Mouse (Mus musculus) lung, embryonic 16.5 days (tissue): ENCODE data around the gene Cdh13. TPM values are rescaled to one million over a fixed set of nuclear protein-coding genes. Genes with fewer than 3 reads are reported as not detected.

ENCODE experiments used
- ATAC-seq: fragments of 200-750 bp; cut with Nextera tagmentation; 2 replicates; pipeline ENCODE4 v1.8.0; 2017; ENCODE audit warnings: low read depth, mild to moderate bottlenecking, moderate library complexity
- H3K27ac ChIP-seq: fragments of 300-500 bp; sonication (generic); 2 replicates; pipeline ENCODE4 v1.5.1; 2014; ENCODE audit warnings: mild to moderate bottlenecking, control low read depth, low read length
- H3K27me3 ChIP-seq: fragments of 300-500 bp; sonication (generic); 2 replicates; pipeline ENCODE4 v1.6.1; 2014; ENCODE audit warnings: low read depth, low read length, mixed read lengths; ENCODE audit not compliant: control insufficient read depth, insufficient read depth
- H3K36me3 ChIP-seq: fragments of 300-500 bp; sonication (generic); 2 replicates; pipeline ENCODE4 v1.6.1; 2014; ENCODE audit warnings: low read length; ENCODE audit not compliant: control insufficient read depth, insufficient read depth
- H3K4me1 ChIP-seq: fragments of 300-500 bp; sonication (generic); replicated peaks from 2 replicates; pipeline ENCODE4 v1.6.1; 2014; ENCODE audit warnings: low read length, mixed read lengths; ENCODE audit not compliant: control insufficient read depth, insufficient read depth
- H3K4me2 ChIP-seq: fragments of 300-500 bp; sonication (generic); 2 replicates; pipeline ENCODE4 v1.6.1; 2014; ENCODE audit warnings: low read depth, low read length, control low read depth
- H3K4me3 ChIP-seq: fragments of 300-500 bp; sonication (generic); 2 replicates; pipeline ENCODE4 v1.5.1; 2014; ENCODE audit warnings: mild to moderate bottlenecking, low read length, control low read depth
- H3K9ac ChIP-seq: fragments of 300-500 bp; sonication (generic); 2 replicates; pipeline ENCODE4 v1.6.1; 2014; ENCODE audit warnings: low read length, control low read depth
- H3K9me3 ChIP-seq: fragments of 300-500 bp; sonication (generic); 2 replicates; pipeline ENCODE4 v1.6.1; 2016; ENCODE audit warnings: low read length; ENCODE audit not compliant: control insufficient read depth
- WGBS: fragments of 180-500 bp; shearing (Covaris S2); extraction: QIAGEN DNeasy Blood & Tissue Kit; methylation state at CpG from one replicate; pipeline ENCODE4 v1.1.7; 2014; 5-methylcytosine and 5-hydroxymethylcytosine counted together
- polyA plus RNA-seq: library from polyadenylated mRNA; unstranded; fragments of >200 nt; fragmentation: Nextera tagmentation; extraction: Ambion mirVana; gene quantifications from 2 replicates; pipeline ENCODE4 v1.2.1, GENCODE M21; 2015

Cdh13 gene
- polyA plus RNA-seq, 1 experiment from 2014 or later: 5.8 TPM

GRCm38 (mm10) chr8:119004821-119005220, 721.3 kb downstream of the Cdh13 start:
- ATAC-seq: no peak
- Histone ChIP-seq H3K9me3 (no peaks in the 10 kb centered on the region), H3K36me3 (no peaks in the 10 kb centered on the region), H3K9ac (no peak overlapping the region), H3K4me2 (no peak overlapping the region), H3K27me3 (no peaks in the 10 kb centered on the region), H3K4me3 (no peak overlapping the region), H3K27ac (no peak overlapping the region), H3K4me1 (no peaks in the 10 kb centered on the region)
- 73% methylated on average over 5 of the region's 5 CpGs for WGBS

DNA sequence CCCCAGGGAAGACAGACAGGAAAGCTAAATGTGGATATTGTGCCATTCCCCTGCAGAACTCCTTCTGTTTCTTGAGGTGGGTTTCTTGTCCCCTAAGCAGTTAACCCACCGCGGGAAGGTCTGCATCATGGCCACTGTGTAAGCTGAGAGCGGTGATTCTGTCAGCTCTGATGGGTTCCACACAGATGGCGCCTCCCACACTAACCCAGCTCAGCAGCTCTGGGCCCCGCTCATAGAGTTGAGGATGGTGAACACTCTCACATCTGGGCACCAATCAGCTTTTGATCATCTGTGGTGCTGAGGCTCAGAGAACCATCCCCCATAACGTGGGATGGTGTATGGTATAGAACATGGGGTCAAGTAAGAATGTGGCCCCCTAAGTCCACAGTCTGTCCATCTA, 735.1 kb downstream of the Cdh13 start:
- Histone ChIP-seq H3K4me2 (no peak overlapping the region), H3K4me1 (no peaks in the 10 kb centered on the region), H3K27me3 (no peaks in the 10 kb centered on the region), H3K27ac (no peak overlapping the region), H3K9me3 (no peaks in the 10 kb centered on the region), H3K9ac (no peak overlapping the region), H3K4me3 (no peak overlapping the region), H3K36me3 (no peaks in the 10 kb centered on the region)
- WGBS: 75% methylated on average over 6 of the region's 6 CpGs
- ATAC-seq: no peak

GRCm38 (mm10) chr8:119020781-119021180, 737.2 kb downstream of the Cdh13 start:
- Histone ChIP-seq H3K27ac (no peak overlapping the region), H3K9ac (no peak overlapping the region), H3K4me3 (no peak overlapping the region), H3K4me2 (no peak overlapping the region), H3K4me1 (no peaks in the 10 kb centered on the region), H3K27me3 (no peaks in the 10 kb centered on the region), H3K9me3 (no peaks in the 10 kb centered on the region), H3K36me3 (no peaks in the 10 kb centered on the region)
- ATAC-seq: no peak
- 71% methylated on average over 11 of the region's 11 CpGs for WGBS

DNA sequence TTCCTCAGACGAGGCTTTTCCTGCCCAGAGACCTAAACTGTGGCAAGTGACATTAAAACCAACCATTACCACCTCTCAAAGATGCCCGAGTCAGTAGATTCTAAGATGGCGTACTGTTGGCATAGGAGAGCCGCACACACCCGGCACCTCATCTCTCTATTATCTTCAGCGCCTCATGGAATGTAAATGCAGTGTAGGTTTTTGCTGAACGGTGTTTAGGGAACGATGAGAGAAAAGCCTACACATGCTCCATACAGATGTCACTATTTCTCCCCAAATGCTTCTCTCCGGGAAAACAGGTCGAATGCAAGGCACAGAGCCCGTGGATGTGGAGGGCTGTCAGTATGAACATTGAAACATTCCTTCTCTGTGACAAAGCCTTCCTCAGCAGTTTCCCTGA, 737.9 kb downstream of the Cdh13 start:
- Histone ChIP-seq H3K9ac (no peak overlapping the region), H3K27ac (no peak overlapping the region), H3K9me3 (no peaks in the 10 kb centered on the region), H3K4me3 (no peak overlapping the region), H3K27me3 (no peaks in the 10 kb centered on the region), H3K4me1 (no peaks in the 10 kb centered on the region), H3K4me2 (no peak overlapping the region), H3K36me3 (no peaks in the 10 kb centered on the region)
- ATAC-seq: no peak
- WGBS: 82% methylated on average over 11 of the region's 11 CpGs

- H3K4me2 ChIP-seq: no peak overlapping the region
- WGBS: 56% methylated on average over 9 of the region's 9 CpGs
- ATAC-seq: no peak
Observed at GRCm38 (mm10) chr8:119022301-119022870, 738.9 kb downstream of the Cdh13 start.

DNA sequence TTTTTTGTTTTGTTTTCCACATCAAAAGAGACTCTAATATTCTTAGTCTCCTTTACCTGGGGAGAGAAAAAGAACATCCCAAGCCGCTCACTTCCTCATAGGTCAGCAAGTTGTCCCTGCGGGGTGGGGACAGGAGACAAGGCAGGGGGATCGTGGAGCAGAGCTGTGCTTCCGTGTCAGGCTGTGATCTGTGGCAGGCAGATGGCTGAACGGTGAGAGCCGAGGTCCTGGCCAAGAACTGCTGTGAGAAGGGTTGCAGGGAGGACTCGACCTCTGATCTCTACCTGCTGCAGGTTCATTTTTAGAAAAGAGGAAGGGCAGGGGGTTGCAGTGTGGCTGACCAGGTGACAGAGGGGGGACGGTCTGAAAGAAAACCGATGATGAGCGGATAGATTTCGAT, 749.9 kb downstream of the Cdh13 start:
- WGBS: 70% methylated on average over 11 of the region's 11 CpGs
- Histone ChIP-seq H3K4me3 (no peak overlapping the region), H3K4me2 (no peak overlapping the region), H3K4me1 (no peaks in the 10 kb centered on the region), H3K9ac (no peak overlapping the region), H3K36me3 (no peaks in the 10 kb centered on the region), H3K9me3 (no peaks in the 10 kb centered on the region; the same call in 1 of the 2 replicates), H3K27me3 (no peaks in the 10 kb centered on the region), H3K27ac (no peak overlapping the region)
- ATAC-seq: no peak

More at GRCm38 (mm10) chr8:119022301-119022870, 738.9 kb downstream of the Cdh13 start:
- Histone ChIP-seq H3K9me3 (no peaks in the 10 kb centered on the region), H3K27ac (no peak overlapping the region), H3K36me3 (no peaks in the 10 kb centered on the region), H3K4me3 (no peak overlapping the region), H3K9ac (no peak overlapping the region), H3K27me3 (no peaks in the 10 kb centered on the region), H3K4me1 (no peaks in the 10 kb centered on the region)

DNA sequence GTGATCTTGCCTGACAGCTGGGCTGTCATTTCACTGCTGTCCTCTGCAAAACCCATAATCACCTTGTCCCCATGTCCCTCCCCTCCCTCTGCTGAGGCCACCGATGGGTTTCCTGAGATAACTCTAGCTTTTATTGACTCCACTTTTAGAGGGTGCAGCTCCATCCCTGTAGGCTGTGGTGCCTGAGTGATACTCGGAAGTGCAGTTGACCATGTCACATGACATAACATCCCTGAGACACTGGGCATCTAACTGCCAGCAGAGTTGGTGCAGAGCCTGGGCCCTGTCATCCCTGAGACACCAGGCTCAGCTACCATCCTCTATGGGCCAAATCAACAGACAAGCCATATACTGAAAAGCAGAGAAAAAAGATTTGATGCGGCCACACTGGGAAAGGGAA, 750.5 kb downstream of the Cdh13 start:
- Histone ChIP-seq H3K27ac (no peak overlapping the region), H3K4me2 (no peak overlapping the region), H3K4me3 (no peak overlapping the region), H3K36me3 (no peaks in the 10 kb centered on the region), H3K9me3 (no peaks in the 10 kb centered on the region; the same call in 1 of the 2 replicates), H3K4me1 (no peaks in the 10 kb centered on the region), H3K9ac (no peak overlapping the region), H3K27me3 (no peaks in the 10 kb centered on the region)
- WGBS: 74% methylated on average over 3 of the region's 3 CpGs
- ATAC-seq: no peak

- H3K9me3 ChIP-seq: no peaks in the 10 kb centered on the region; the same call in 1 of the 2 replicates
- H3K4me3 ChIP-seq: no peak overlapping the region
- no peaks in the 10 kb centered on the region for H3K27me3 ChIP-seq
- 63% methylated on average over 7 of the region's 7 CpGs for WGBS
- no peak for ATAC-seq
- no peak overlapping the region for H3K9ac ChIP-seq
- H3K27ac ChIP-seq: no peak overlapping the region
- H3K4me1 ChIP-seq: no peaks in the 10 kb centered on the region
- H3K4me2 ChIP-seq: no peak overlapping the region
- H3K36me3 ChIP-seq: no peaks in the 10 kb centered on the region
Observed at GRCm38 (mm10) chr8:119035126-119035525, 751.6 kb downstream of the Cdh13 start.

DNA sequence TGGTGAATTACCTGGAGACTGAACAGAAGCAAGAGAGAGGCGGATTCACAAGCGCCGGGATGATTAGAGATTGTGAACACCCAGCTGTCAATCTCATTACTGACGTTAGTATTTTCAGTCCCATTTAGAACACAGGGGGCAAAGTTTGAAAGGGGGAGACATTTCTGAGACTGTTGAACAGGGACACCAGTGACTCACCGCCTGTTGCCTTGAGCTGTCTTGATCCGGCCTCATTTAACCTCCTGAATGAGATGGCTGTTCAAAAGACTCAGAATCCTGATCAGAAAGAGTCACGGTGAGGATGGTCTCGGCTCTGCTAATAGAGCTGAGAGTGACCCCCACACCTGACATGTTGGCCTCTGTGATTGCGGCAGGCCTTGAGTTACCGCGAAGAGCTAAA, 754.0 kb downstream of the Cdh13 start:
- Histone ChIP-seq H3K9ac (no peak overlapping the region), H3K9me3 (no peaks in the 10 kb centered on the region; the same call in 1 of the 2 replicates), H3K4me3 (no peak overlapping the region), H3K36me3 (no peaks in the 10 kb centered on the region), H3K27me3 (no peaks in the 10 kb centered on the region), H3K4me1 (no peaks in the 10 kb centered on the region), H3K27ac (no peak overlapping the region), H3K4me2 (no peak overlapping the region)
- 89% methylated on average over 11 of the region's 11 CpGs for WGBS
- ATAC-seq: no peak

GRCm38 (mm10) chr8:119039358-119039757, 755.8 kb downstream of the Cdh13 start:
- no peaks in the 10 kb centered on the region; the same call in 1 of the 2 replicates for H3K9me3 ChIP-seq
- H3K36me3 ChIP-seq: no peaks in the 10 kb centered on the region
- no peaks in the 10 kb centered on the region for H3K27me3 ChIP-seq
- WGBS: 78% methylated on average over 2 of the region's 2 CpGs
- no peak overlapping the region for H3K9ac ChIP-seq
- ATAC-seq: no peak
- no peak overlapping the region for H3K4me2 ChIP-seq
- no peak overlapping the region for H3K4me3 ChIP-seq
- H3K4me1 ChIP-seq: no peaks in the 10 kb centered on the region
- no peak overlapping the region for H3K27ac ChIP-seq
